Mouse (Mus musculus) megakaryocyte-erythroid progenitor cell, adult 5-6 weeks (primary cell): ENCODE results near the gene Shisa7. TPM values are rescaled to one million over a fixed set of nuclear protein-coding genes. Genes with fewer than 3 reads are reported as not detected.
"Not testable (repeated sequence)": the region's sequence is repeated elsewhere in the genome, so short reads cannot be mapped to it uniquely, and the experiment has no call there.

Experiments used
- ATAC-seq: replicated peaks from 2 replicates; pipeline ENCODE4 v1.8.0; 2016; ENCODE audit warnings: mild to moderate bottlenecking, inconsistent platforms; ENCODE audit not compliant: severe bottlenecking, poor library complexity, low FRiP score, low TSS enrichment
- total RNA-seq, 2 experiments: library from RNA; stranded (forward) in 1 of 2; stranded (reverse) in 1 of 2; fragments of 200-1000, 215-1000 nt in 1 of 2; fragments of >200 nt in 1 of 2; fragmentation: Nextera tagmentation in 1 of 2; gene quantifications; 2 replicates each; pipeline ENCODE4 v1.2.3; 2014 to 2017

Gene Shisa7
- total RNA-seq, 2 experiments from 2014 or later = 0.31 TPM; not detected in 1

- ATAC-seq = no peak
Observed at GRCm38 (mm10) chr7:4850621-4851314, 6.3 kb upstream of the Shisa7 start.

GRCm38 (mm10) chr7:4849372-4849771 is 4.9 kb upstream of the Shisa7 start:
- no peak for ATAC-seq

- ATAC-seq = peak; percentile 9; the same call in 1 of the 2 replicates
Observed at GRCm38 (mm10) chr7:4844917-4845309, 417 bp upstream of the Shisa7 start.

GRCm38 (mm10) chr7:4843604-4844244 is 772 bp downstream of the Shisa7 start:
- ATAC-seq = no peak

- peak; percentile 32 for ATAC-seq
Observed at GRCm38 (mm10) chr7:4842634-4843131, 1.8 kb downstream of the Shisa7 start.

- ATAC-seq = no peak
Observed at GRCm38 (mm10) chr7:4842077-4842476, 2.4 kb downstream of the Shisa7 start.

- no peak for ATAC-seq
Observed at GRCm38 (mm10) chr7:4837639-4838038, 6.9 kb downstream of the Shisa7 start.

GRCm38 (mm10) chr7:4836351-4836792 is 8.1 kb downstream of the Shisa7 start:
- peak; percentile 97 for ATAC-seq

- ATAC-seq = no peak
Observed at GRCm38 (mm10) chr7:4835631-4836327, 8.7 kb downstream of the Shisa7 start.

- ATAC-seq = no peak
Observed at GRCm38 (mm10) chr7:4830476-4830875, 14.0 kb downstream of the Shisa7 start.

GRCm38 (mm10) chr7:4825365-4825764 is 19.1 kb downstream of the Shisa7 start:
- no peak for ATAC-seq

GRCm38 (mm10) chr7:4822162-4822907 is 22.2 kb downstream of the Shisa7 start:
- ATAC-seq = no peak

GRCm38 (mm10) chr7:4821690-4822089 is 22.8 kb downstream of the Shisa7 start:
- no peak for ATAC-seq

- ATAC-seq = not testable (repeated sequence)
Observed at GRCm38 (mm10) chr7:4820925-4821324, 23.6 kb downstream of the Shisa7 start.

GRCm38 (mm10) chr7:4816559-4816958 is 27.9 kb downstream of the Shisa7 start:
- ATAC-seq = no peak

- ATAC-seq = no peak
Observed at GRCm38 (mm10) chr7:4813105-4813791, 31.2 kb downstream of the Shisa7 start.

- peak; percentile 96 for ATAC-seq
Observed at GRCm38 (mm10) chr7:4812303-4813104, 32.0 kb downstream of the Shisa7 start, which contains the start of gene Ube2s. Gene Ube2s (minus strand): TSS chr7:4812590.

GRCm38 (mm10) chr7:4811842-4812302 is 32.6 kb downstream of the Shisa7 start:
- ATAC-seq = peak; percentile 3; the same call in 1 of the 2 replicates
